Mouse (Mus musculus) frontal cortex, postnatal 36 days (tissue): Measurements from ENCODE around the gene Frmd8.

Source experiments
- DNase-seq, 2 experiments: peaks; one replicate each; pipeline ENCODE4 v3.0.0; 2022; ENCODE audit warnings: low spot score in 2 of 2

Frmd8 gene

DNA sequence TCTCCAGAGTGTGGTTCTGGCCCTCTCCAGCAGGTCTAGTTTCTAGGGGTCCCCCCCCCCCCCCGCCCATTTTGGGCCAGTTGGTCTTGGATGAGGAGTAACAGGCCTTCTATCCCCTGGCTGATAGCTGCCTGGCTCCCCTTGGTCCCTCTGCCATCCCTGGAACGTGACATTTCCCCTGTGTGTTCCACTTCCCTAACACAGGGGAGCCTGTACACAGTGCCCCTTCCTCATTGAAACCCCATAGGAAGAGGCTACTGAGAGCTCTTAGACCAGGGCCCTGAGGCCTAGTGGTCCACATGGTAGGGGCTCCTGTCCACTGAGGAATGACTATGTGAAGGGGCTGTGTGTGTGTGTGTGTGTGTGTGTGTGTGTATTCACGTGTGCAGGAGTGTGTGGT, 67.3 kb downstream of the Frmd8 start:
- no peak for DNase-seq

DNA sequence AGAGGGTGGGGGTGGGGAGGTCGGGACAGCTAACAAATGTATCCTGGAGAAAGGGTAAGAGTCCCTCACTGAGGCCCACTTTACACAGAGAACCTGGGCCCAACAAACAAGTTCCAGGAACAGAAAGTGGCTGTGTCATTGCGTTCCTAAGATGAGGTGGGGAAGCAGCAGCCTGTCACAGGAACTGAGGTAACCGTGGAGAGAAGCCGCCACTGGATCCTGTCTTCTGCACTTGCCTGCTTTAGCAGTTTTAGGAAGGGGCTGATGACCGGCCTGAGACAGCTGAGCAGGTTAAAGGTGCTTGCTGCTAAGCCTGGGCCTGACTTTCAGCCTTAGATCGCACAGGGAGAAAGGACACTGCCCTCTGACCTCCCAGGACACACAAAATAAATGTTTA, 68.3 kb downstream of the Frmd8 start:
- no peak for DNase-seq

DNA sequence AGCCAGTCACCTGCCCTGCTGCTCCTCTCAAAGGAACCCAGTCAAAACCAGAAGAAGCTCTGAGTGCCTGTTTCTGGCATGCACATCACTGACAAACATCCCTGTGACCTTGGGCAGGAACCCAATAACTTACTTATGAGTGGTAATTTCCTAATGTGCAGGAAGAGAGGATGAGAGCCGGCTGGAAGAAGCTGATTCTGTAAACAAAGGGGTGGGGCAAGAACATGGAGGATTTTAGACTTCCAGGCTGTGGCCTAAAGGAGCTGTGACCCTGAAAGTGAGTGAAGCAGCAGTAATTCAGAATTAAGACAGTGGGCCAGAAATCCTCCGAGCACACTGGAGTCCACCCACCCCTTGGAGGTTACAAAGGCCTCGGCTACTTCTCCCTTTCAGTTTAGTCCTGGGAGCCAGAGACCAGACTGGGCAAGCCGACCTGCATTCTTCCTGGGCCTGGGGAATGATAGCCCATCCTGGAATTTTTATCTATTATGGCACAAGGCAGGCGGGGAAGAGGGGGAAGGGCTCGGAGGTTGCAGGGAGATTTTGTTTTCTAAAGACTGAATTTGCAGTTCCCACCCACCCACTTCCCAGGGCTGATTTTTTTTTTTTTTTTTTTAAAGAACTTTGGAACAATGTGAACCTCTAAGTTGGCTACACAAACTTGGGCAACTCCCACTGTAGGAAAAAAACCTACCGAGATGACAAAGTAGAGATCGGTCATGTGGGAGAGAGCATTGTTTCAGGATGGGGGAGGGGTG, 68.8 kb downstream of the Frmd8 start:
- DNase-seq: no peak

DNA sequence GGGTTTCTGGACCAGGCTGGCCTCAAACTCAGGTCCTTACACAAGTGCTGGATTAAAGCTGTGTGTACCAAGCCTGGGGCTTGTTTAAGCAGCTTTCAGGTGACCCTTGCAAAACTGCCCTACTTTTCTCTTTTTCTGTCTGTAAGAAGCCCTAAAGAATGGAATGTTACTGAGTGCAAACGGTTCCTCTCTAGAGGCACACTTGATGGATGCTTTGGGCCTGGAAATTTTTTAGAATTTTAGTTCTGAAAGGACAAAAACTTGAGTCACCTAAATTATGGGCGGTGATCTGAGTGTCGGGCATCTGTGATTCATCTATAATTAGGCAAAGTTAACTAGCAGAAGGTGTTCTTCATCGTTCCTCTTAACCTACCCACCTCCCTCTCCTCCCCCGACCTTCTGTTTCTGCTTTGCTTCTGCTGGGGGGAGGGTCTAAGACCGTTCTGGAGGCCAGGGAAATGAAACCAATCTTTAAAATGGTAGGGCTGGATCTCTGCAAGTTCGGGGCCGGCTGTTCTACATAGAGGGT, 70.6 kb downstream of the Frmd8 start:
- peak; percentile 69 to 75 for DNase-seq

DNA sequence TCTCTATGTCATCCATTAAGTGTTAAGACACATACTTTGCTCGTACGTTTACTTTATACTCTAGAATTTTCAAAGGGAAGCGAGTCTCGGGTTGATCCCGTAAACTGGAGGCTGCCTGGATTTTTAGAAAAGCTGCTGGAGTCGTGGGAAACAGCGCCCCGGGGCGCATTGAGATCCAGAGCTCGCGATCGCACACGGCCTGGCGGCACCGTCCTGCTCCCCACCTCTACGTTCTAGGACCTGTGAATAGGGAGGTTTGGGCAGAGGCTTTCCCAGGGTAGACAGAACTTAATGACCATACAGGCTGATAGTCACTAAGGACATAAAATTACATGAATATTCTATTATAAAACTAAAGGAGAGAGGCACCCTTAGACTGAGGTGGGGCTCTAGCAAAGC, 71.2 kb downstream of the Frmd8 start:
- no peak for DNase-seq

DNA sequence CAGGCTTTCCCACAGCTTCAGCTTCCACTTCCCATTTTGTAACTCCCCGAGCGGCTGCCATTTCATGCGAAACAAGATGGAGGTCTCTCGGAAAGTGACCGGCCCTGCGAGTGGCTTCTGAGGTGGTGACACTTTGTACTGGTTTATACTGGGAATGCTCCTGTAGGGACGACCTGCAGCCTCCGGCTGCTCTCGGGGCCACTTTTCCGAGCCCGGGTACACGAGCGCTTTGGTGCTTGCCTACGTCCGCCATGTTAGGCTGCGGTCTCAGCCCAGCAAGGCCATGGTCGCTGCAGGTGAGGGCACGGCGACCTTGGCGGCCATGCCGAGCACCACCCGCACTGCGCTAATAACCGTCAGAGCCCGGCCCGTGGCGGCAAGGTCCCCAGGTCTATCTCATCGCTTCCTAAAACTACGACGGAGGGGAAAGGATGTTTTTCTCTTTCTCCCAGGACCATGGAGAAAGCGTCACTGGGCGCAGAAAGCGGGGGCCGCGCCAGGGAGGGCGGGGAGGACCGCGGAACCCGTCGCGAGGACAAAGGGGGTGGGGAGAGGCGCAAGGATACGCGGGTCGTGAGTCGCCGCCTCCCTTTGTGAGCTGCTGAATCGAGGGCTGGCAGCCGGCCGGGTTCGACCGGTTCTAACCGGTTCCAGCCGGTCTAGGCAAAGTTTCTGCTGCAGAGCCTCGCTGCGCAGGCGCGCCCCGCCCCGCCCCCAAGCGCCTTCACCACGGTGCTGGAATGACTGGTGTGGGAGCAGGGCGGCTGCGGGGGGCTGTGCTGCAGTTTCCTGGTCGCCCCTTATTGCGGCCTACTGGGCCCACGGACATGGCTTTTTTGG, 71.8 kb downstream of the Frmd8 start:
- DNase-seq: peak; percentile 99

DNA sequence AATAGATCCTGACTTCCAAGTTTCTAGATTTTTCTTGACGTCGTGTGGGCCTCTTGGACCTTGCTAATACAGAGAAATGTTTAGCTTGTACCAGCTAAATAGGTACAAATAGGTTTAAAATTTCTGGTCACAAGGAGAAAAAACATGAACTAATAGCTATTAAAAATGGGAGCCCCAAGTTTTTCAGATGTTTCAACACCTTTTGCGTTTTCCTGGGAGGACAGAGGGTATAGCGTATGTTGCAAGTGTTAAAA, 72.4 kb downstream of the Frmd8 start:
- no peak for DNase-seq

DNA sequence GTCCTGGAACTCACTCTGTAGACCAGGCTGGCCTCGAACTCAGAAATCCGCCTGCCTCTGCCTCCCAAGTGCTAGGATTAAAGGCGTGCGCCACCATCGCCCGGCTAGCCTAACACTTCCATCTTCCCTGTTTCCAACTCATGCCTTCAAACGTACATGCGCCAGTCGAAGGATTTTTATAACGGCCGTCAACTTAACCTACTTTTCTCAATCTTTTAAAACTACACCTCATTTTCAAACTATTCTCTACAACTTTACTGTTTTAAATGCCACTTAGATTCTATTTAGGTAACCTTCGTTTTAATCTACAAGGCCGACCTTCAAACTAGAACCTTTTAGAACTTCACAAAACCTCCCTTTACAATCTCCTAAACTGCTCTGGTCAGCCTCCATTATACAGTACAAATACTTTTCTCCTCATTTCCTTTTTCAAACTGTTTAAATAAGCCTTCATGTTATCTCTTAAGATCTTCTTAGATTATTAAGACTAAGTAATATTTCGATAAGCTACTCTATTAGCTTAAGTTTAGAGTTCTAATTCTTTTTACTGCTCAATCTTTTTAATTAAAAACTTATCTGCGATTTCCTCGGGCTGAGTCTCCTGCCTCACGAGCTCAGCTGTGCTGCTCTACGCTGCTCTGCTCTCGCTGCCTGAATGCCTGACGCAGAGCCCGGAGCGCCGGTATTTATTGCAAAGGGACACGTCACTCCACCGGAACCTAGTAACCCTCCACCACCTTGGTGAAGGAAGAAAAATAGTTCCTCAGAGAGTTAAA, 72.9 kb downstream of the Frmd8 start:
- DNase-seq: peak; percentile 97 to 98

DNA sequence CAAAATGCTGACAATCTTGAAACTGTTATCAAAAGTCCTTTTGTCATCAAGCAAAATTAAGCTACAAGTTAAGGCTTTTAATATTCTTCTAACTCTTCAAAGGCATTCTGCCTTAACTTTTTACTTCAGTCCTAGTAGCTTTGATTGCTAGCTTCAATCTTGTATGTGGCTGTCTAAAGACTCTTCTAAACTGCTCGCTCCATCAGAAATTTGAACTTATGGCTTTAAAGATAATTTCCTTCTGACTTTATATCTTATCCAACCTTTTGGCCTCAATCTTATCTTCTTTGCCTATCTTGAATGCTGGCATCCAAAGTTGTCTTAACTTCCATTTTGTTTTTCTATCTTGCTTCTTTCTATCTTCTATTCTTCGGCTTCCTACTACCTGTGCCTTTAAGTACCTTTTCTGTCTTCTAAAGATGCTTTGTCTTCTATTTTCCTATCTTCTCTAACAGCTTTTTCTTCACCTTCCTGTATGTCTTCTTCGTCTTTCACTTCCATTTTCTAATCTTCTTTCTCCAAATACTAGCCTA, 73.6 kb downstream of the Frmd8 start:
- DNase-seq: no peak

DNA sequence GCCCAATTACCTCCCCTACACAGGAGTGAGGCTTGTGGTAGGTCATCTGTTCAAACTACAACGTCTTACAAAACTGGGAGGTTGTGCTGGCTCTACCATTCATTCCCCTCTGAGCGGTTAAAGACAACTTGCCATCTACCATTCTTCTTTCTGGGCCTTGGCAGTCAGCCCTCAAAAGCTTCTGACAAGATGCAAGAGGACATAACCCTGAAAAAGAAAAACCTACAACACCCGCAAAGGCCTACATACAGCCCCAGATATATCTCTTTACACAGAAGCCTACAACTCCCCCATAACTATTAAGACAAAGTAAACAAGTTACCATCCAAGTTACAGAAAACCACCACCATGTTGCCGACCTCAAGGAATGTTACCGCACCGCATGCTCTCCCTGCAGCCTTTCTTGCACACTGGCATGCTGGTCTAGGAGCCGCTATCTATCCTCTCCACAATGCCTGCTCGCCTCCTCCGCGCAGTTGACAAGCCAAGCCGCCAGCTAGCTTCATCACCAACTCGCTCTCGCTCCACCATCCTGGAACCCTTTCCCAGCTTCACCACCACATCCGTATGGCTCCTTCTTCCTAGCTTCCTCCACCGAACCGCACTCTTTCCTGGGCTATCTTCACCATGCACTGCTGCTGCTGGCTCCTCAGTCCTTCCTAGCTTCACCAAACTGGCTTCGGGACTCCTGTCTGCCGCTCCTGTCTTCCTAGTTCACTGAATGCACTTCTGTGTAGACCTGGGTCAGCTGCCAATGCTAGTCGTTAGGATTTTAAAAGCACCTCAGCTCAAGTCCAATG, 74.2 kb downstream of the Frmd8 start:
- no peak for DNase-seq

DNA sequence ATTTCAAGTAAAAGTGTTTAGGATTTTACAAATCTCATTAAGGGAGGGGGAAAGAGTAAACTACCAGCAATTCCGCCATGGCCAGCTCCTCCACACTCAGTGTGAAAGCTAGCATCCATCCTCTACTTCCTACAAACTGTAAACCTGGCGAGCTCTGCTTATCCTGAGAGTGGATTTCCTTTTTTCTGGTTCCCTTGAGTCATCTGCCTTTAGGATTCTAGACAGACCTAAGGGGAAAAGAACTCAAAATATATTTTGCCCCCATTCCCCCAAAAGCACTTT, 74.8 kb downstream of the Frmd8 start:
- no peak for DNase-seq
